Mouse (Mus musculus): ENCODE results near the gene Fcrl6. TPM values are rescaled to one million over a fixed set of nuclear protein-coding genes. Genes with fewer than 3 reads are reported as not detected.
A peak's percentile ranks its signal among the peaks of the same experiment; 100 is the strongest.

Gene Fcrl6
- total RNA-seq, 1 experiment from 2014 or later: not detected

DNA sequence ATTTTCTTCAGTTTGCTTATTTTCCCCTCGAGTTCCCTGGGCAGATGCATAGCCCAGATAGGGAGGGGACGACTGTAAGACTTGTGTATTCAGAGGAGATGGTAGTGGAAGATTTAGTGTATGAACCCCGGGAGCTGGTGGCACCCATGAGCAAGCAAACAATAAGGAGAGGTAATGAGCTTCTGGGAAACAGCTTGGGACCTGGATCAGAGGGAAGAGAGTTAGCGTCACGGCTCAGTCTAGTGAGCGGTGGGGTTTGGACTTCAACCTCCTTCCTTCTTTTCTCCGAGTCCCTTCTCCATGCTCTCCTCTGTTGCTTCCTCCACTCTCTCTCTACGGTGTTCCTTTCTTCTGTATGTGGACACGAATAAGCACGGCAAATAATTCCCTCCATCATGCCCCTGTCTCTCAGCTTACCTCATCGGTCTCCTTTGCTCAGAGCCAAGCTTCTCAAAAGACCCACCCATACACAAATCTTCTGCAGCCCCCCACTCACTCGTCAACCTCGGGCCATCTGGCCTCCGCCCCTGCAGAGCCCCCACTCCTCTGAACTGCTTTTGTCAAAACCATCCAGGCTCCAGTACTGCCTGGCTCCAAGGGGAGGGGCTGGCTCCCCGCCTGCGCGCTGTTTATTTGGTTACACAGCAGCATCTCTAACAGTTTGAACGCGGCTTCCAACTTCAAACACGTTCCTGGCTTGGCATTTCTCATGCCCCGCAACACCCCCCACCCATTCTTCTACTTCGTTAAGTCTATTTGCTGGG, 14.4 kb upstream of the Fcrl6 start:
- no peak for ATAC-seq (replicated peaks; ENCODE audit: low read depth, poor library complexity, severe bottlenecking)

GRCm38 (mm10) chr1:172615412-172615811, 13.1 kb upstream of the Fcrl6 start:
- 0 out of 2 replicates have a peak, but pooled peaks have one; percentile 4 for ATAC-seq (replicated peaks; ENCODE audit: low read depth, poor library complexity, severe bottlenecking)

GRCm38 (mm10) chr1:172614654-172615053, 12.3 kb upstream of the Fcrl6 start:
- no peak for ATAC-seq (replicated peaks; ENCODE audit: low read depth, poor library complexity, severe bottlenecking)

GRCm38 (mm10) chr1:172612745-172613144, 10.4 kb upstream of the Fcrl6 start:
- ATAC-seq (replicated peaks; ENCODE audit: low read depth, poor library complexity, severe bottlenecking): peak; percentile 81

DNA sequence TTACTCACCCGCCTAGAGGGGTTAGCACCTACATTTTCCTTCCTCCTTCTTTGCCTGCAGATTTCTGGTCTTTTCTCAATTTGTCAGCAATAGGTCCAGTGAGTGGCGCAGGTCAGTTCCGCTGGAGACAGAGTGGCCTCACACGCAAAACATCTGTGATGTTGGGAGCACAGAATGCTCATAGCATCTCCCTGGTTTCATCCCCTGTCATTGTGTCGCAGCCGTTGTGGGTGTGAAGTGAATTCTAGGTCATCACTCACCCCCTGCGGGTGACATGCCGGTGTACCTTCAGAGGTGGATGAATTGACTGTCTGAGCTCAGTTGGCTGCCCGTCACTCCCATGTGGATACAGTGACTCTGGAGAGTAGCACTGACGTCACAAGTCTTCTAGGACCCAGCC, 9.0 kb upstream of the Fcrl6 start:
- ATAC-seq (replicated peaks; ENCODE audit: low read depth, poor library complexity, severe bottlenecking): no peak

GRCm38 (mm10) chr1:172594495-172594894, 7.9 kb downstream of the Fcrl6 start:
- ATAC-seq (replicated peaks; ENCODE audit: low read depth, poor library complexity, severe bottlenecking): peak; percentile 71

DNA sequence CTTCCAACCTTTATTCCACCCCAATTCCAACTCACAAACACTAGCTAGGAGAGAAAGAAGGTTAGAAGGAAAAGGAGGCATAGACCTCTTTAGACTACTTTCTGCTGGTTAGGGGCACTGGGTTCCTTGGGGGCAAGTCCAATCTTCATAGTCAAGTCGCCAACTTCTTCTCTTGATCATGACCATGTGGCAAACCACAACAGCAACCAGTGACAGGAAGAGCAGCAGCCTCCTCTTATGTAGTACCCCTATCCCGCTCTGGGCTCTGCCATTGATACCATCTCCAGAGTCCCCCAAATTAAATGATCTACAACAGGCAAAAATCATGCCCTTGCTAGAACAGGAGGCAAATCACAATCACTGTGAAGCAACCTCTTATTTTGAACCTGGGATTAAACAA, 8.4 kb downstream of the Fcrl6 start:
- ATAC-seq (replicated peaks; ENCODE audit: low read depth, poor library complexity, severe bottlenecking): peak; percentile 59

GRCm38 (mm10) chr1:172593321-172593720, 9.0 kb downstream of the Fcrl6 start:
- ATAC-seq (replicated peaks; ENCODE audit: low read depth, poor library complexity, severe bottlenecking): no peak

- peak; percentile 48 for ATAC-seq (replicated peaks; ENCODE audit: low read depth, poor library complexity, severe bottlenecking)
Measured at GRCm38 (mm10) chr1:172590385-172590784, 12.0 kb downstream of the Fcrl6 start, which contains the start of gene Slamf8. Slamf8 (minus strand) TSS chr1:172590568.

GRCm38 (mm10) chr1:172585612-172586567, 16.5 kb downstream of the Fcrl6 start:
- ATAC-seq (replicated peaks; ENCODE audit: low read depth, poor library complexity, severe bottlenecking): no peak

DNA sequence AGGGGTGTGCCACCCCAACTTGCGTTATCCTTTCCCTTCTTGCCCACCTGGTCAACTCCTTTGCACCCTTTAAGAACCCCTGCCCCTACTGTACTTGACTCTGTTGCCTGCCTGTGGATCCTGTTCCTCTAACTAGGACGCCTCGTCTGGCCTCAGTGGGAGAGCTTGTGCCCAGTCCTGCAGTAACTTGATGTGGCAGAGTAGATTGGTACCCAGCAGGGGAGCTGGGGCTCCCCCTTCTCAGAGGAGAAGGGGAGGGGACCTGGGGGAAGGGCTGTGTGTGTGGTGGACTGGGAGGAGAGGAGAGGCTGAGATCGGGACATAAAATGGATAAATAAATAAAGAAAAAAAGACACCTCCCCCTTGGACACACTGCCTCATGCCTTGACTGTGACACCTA, 17.3 kb downstream of the Fcrl6 start:
- ATAC-seq (replicated peaks; ENCODE audit: low read depth, poor library complexity, severe bottlenecking): no peak

DNA sequence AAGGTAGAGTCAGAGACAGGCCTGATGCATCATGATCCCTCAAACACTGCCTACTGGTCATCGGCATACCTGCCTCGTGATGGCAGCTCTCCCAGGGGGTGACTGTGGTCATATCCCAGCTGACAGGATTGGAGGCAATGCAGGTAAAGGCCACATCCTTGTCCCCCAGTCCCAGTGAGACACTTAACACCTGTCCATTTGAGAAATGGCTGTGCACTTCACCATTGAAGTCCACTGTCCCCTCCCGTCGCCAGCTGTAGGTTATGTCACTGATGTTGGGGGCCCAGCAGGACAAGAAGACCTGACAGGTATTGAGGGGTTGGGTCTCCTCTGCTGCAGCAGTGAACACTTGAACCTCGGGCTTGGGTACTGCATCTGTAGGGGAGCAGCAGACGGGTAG, 18.1 kb downstream of the Fcrl6 start:
- no peak for ATAC-seq (replicated peaks; ENCODE audit: low read depth, poor library complexity, severe bottlenecking)

- ATAC-seq (replicated peaks; ENCODE audit: low read depth, poor library complexity, severe bottlenecking): no peak
Measured at GRCm38 (mm10) chr1:172582436-172582835, 19.9 kb downstream of the Fcrl6 start.

- no peak for ATAC-seq (replicated peaks; ENCODE audit: low read depth, poor library complexity, severe bottlenecking)
Measured at GRCm38 (mm10) chr1:172580116-172580515, 22.2 kb downstream of the Fcrl6 start.

DNA sequence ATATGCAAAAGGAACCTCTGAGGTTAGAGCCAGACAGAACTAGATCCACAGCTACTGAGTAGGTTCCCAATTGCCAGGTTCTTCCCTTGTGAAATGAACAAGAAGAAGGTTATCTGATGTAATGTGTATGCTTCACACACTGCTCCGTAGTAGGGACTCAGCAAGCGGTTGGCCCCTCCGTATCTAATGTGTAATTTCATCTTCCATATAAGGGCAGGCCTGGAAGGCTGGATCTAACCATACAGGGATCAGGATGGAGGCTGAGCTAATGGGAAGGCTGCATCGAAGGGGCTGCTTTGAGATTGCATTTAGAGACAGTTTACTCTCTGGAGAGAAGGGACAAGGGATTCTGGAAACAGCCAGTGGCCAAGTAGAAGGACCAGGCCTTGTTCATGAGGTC, 34.6 kb downstream of the Fcrl6 start:
- no peak for ATAC-seq (replicated peaks; ENCODE audit: low read depth, poor library complexity, severe bottlenecking)

DNA sequence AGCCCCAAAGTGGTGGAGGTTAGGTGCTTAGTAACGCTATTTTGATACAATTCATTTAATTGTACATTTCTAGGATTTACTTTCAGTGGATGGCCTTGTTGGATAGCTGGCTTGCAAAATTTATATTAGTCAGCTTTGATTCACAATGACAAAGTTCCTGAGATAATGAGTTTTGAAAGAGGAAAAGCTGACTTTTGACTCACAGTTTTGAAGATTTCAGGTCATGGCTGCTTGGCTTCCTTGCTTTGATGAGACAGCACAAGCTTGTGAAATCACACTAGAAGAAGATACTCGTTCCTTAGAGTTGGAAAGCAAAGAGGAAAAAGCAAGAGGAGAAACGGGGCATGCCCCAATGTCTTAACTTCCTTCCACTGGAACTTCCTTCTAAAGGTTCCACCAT, 36.2 kb downstream of the Fcrl6 start:
- no peak for ATAC-seq (replicated peaks; ENCODE audit: low read depth, poor library complexity, severe bottlenecking)

DNA sequence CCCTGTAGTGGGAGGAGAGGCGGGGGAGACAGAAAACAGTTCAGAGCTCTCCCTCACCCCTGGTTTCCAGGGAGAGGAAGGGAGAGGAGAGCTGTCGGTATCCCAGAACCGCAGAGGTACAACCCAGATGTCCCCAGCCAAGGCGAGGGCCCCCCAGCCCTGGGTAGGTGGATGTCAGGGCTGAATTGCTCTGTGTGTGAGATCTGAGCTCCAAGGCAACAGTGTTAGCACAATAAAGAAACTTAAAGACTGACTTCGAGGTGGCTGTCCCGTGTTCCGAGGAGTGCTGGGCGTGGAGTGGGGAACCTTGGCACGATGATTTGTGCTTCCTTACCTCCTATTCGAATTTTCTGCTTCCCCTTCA, 38.9 kb downstream of the Fcrl6 start:
- peak; percentile 16; the same call in 1 of the 2 replicates for ATAC-seq (replicated peaks; ENCODE audit: low read depth, poor library complexity, severe bottlenecking)

GRCm38 (mm10) chr1:172562641-172563464, 39.5 kb downstream of the Fcrl6 start:
- ATAC-seq (replicated peaks; ENCODE audit: low read depth, poor library complexity, severe bottlenecking): peak; percentile 80

DNA sequence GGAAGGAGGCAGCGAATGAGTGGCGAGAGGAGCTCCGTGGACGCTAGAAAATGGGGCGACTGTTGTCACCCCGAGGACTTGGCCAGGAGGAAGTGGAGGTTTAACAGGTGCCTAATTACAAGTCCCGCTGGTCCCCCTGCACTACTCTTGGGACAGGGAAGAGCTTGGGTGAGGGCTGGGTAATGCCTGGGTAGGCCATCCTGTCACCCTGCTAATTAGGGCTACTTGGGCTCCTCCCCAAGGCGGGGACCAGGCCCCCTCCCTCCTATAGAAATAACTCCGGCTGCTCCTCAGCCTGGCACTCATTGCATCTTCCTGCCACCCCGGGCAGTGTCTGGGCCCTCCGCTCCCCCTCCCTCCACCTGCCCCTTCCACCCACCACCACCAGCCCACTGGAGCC, 46.7 kb downstream of the Fcrl6 start, which contains the start of gene Vsig8:
Gene Vsig8, plus strand, starts transcription at position 301 of the 400 bp plus-strand sequence.
- ATAC-seq (replicated peaks; ENCODE audit: low read depth, poor library complexity, severe bottlenecking): no peak

DNA sequence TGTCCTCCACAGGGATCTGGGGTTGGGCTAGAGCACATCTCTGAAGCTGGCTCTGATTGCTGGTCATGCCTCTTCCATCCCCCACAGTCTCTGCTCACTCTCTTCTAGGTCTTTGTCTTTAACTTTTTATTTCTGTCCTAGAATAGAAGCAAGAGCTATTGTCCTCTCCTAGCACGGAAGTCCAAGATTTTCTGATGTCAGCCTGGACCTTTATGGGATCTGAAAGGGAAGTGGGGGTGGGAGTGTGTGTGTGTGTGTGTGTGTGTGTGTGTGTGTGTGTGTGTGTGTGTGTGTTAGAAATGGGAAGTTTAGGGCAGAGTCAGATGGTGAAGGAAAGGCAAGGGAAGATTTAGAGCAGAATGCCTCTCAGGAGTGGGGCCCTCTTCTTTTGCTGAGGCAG, 49.7 kb downstream of the Fcrl6 start:
- no peak for ATAC-seq (replicated peaks; ENCODE audit: low read depth, poor library complexity, severe bottlenecking)
